Mouse (Mus musculus) gastrocnemius, adult 18-20 months (tissue): ENCODE data around the gene Bbc3. TPM values are rescaled to one million over a fixed set of nuclear protein-coding genes. Genes with fewer than 3 reads are reported as not detected.
"Not testable (repeated sequence)": the region's sequence is repeated elsewhere in the genome, so short reads cannot be mapped to it uniquely, and the experiment has no call there.

Experiments used
- DNase-seq: peaks from one replicate; pipeline ENCODE4 v3.0.0; 2021; ENCODE audit warnings: low spot score
- total RNA-seq, 2 experiments: library from RNA; stranded (reverse); gene quantifications; 2 replicates each; pipeline ENCODE4 v1.2.3; 2021

Bbc3 gene
- total RNA-seq, 2 experiments from 2014 or later: 1.2 to 2.3 TPM

- no peak for DNase-seq
These were observed 20.4 kb upstream of the Bbc3 start for GRCm38 (mm10) chr7:16287791-16288190.

- no peak for DNase-seq
These were observed 13.8 kb upstream of the Bbc3 start for GRCm38 (mm10) chr7:16294346-16294745.

GRCm38 (mm10) chr7:16294837-16295236 is 13.4 kb upstream of the Bbc3 start:
- peak; percentile 96 for DNase-seq

GRCm38 (mm10) chr7:16295321-16295900 is 12.8 kb upstream of the Bbc3 start:
- DNase-seq: peak; percentile 80

GRCm38 (mm10) chr7:16296146-16296545 is 12.0 kb upstream of the Bbc3 start:
- DNase-seq: no peak

- peak; percentile 90 for DNase-seq
These were observed 11.3 kb upstream of the Bbc3 start for GRCm38 (mm10) chr7:16296766-16297390.

- no peak for DNase-seq
These were observed 10.6 kb upstream of the Bbc3 start for GRCm38 (mm10) chr7:16297616-16298015.

GRCm38 (mm10) chr7:16298927-16299326 is 9.3 kb upstream of the Bbc3 start:
- DNase-seq: no peak

GRCm38 (mm10) chr7:16299419-16300035 is 8.7 kb upstream of the Bbc3 start:
- DNase-seq: peak; percentile 87

- DNase-seq: not testable (repeated sequence)
These were observed 1.1 kb upstream of the Bbc3 start for GRCm38 (mm10) chr7:16307141-16307540.

GRCm38 (mm10) chr7:16308555-16309317 is 543 bp downstream of the Bbc3 start:
- DNase-seq: no peak

- peak; percentile 87 for DNase-seq
These were observed 1.3 kb downstream of the Bbc3 start for GRCm38 (mm10) chr7:16309318-16310019.

GRCm38 (mm10) chr7:16310020-16310520 is 1.9 kb downstream of the Bbc3 start:
- DNase-seq: peak; percentile 88

- DNase-seq: no peak
These were observed 2.6 kb downstream of the Bbc3 start for GRCm38 (mm10) chr7:16310521-16311452.

- no peak for DNase-seq
These were observed 3.3 kb downstream of the Bbc3 start for GRCm38 (mm10) chr7:16311453-16312004.

- peak; percentile 37 for DNase-seq
These were observed 3.9 kb downstream of the Bbc3 start for GRCm38 (mm10) chr7:16312011-16312671.

GRCm38 (mm10) chr7:16312672-16313311 is 4.6 kb downstream of the Bbc3 start:
- peak; percentile 75 for DNase-seq

- peak; percentile 89 for DNase-seq
These were observed 5.5 kb downstream of the Bbc3 start for GRCm38 (mm10) chr7:16313481-16314220.
